Mouse (Mus musculus): ENCODE measurements at regions not wholly inside any gene's neighbourhood (a gene's known extent, or its start where the extent isn't known, plus 50 kb on each side); places are given as distances from the start of the nearest gene placed in this dataset.
A peak's percentile ranks its signal among the peaks of the same experiment; 100 is the strongest.

DNA sequence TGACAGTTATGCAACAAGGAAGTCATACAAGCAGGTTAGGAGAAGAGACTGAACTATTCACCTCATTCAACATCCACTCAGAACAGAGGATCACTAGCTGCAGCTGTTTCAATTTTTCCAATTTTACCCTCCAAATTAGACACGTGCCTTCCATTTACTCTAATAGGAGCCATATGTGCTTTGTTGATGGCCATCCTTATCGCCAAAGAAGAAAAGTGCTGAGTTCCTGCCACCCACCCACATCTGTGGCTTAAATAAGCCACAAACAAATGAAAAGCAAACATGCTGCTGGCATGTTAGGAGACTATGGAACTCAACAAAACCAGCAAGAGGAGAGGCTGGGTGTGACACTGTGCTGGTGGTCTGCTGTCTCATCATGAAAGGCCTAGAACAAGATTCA lies 1786.1 kb downstream of the 9330182O14Rik start:
- H3K36me3 ChIP-seq (replicated peaks; ENCODE audit: insufficient read depth, low read length), result no peaks in the 10 kb centered on the region
- no peaks in the 10 kb centered on the region for H3K27me3 ChIP-seq (ENCODE audit: insufficient read depth, low read length)
- no peak overlapping the region for H3K4me2 ChIP-seq (ENCODE audit: low read depth, low read length)
- ATAC-seq (no peak), DNase-seq (no peak)
- 0 out of 2 replicates have a peak, but pooled peaks cover 5% of the 10 kb centered on the region for H3K4me1 ChIP-seq (ENCODE audit: insufficient read depth)
- TF ChIP-seq CTCF (IDR thresholded peaks at IDR 0.05; ENCODE audit: low read depth) (no peak), EP300 (IDR thresholded peaks at IDR 0.05; ENCODE audit: low read depth) (no peak)
- no peak overlapping the region for H3K9ac ChIP-seq (replicated peaks)
- H3K9me3 ChIP-seq (ENCODE audit: low read length), result no peaks in the 10 kb centered on the region
- WGBS (ENCODE audit: insufficient replicate concordance), result 78% methylated on average over 2 of the region's 2 CpGs
- H3K27ac ChIP-seq (ENCODE audit: low read depth), result no peak overlapping the region
- H3K4me3 ChIP-seq (ENCODE audit: low read depth, low read length), result no peak overlapping the region

DNA sequence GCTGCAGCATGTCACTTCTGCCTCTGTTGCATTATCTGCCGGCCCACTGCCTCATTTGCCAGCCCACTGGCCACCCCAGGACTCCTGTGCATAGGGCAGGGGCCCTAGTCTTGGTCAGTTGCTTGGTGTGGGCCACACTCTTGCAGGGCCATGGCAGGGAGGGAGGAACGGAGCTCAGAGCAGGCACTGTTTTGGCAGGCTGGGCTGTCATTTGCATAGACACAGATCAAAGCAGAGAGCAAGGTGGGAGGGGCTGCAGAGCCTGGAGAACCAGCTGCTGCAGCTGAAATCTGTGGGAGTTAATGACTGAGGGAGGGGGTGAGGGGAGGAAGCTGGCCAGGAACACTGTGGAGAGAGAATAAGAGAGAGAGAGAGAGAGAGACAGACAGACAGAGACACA lies 1802.5 kb downstream of the 9330182O14Rik start:
- no peak overlapping the region for H3K4me2 ChIP-seq (ENCODE audit: low read depth, low read length)
- no peak for TF ChIP-seq CTCF (IDR thresholded peaks at IDR 0.05; ENCODE audit: low read depth)
- no peak for TF ChIP-seq EP300 (IDR thresholded peaks at IDR 0.05; ENCODE audit: low read depth)

DNA sequence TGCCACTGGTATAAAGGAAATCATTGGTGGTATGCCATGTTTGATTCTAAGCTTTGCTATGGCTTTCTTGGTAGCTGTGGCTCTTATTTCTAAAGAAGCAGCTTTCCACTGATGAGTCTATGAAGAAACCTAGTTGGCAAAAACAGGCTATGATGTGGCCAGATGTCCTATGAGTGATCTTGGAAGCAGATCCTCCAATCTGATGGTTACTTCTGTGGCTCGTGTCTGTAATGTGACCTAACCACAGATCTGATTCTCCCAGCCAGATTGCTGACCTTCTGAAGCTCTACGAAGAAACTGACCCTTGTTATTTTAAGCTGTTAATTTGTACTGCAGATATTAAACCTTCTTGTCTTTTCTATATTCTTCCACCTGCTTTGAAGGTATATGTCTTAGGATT lies 1811.1 kb downstream of the 9330182O14Rik start:
- H3K9ac ChIP-seq (replicated peaks), result no peak overlapping the region
- H3K9me3 ChIP-seq (ENCODE audit: low read length), result no peaks in the 10 kb centered on the region
- 0 out of 2 replicates have a peak, but pooled peaks cover 4% of the 10 kb centered on the region for H3K4me1 ChIP-seq (ENCODE audit: insufficient read depth)
- TF ChIP-seq EP300 (IDR thresholded peaks at IDR 0.05; ENCODE audit: low read depth), result no peak
- TF ChIP-seq CTCF (IDR thresholded peaks at IDR 0.05; ENCODE audit: low read depth), result no peak
- no peak overlapping the region for H3K4me2 ChIP-seq (ENCODE audit: low read depth, low read length)
- WGBS (ENCODE audit: insufficient replicate concordance), result 78% methylated on average over 2 of the region's 2 CpGs
- H3K27ac ChIP-seq (ENCODE audit: low read depth), result no peak overlapping the region
- no peak for DNase-seq
- H3K27me3 ChIP-seq (ENCODE audit: insufficient read depth, low read length), result no peaks in the 10 kb centered on the region
- no peak for ATAC-seq
- H3K36me3 ChIP-seq (replicated peaks; ENCODE audit: insufficient read depth, low read length), result no peaks in the 10 kb centered on the region
- no peak overlapping the region for H3K4me3 ChIP-seq (ENCODE audit: low read depth, low read length)

More for the DNA sequence above, 1802.5 kb downstream of the 9330182O14Rik start:
- Histone ChIP-seq H3K36me3 (replicated peaks; ENCODE audit: insufficient read depth, low read length) (no peaks in the 10 kb centered on the region), H3K27ac (ENCODE audit: low read depth) (no peak overlapping the region), H3K4me1 (ENCODE audit: insufficient read depth) (no peaks in the 10 kb centered on the region), H3K27me3 (ENCODE audit: insufficient read depth, low read length) (no peaks in the 10 kb centered on the region), H3K9ac (replicated peaks) (no peak overlapping the region), H3K4me3 (ENCODE audit: low read depth, low read length) (no peak overlapping the region), H3K9me3 (ENCODE audit: low read length) (no peaks in the 10 kb centered on the region)
- ATAC-seq (no peak), DNase-seq (no peak)
- 64% methylated on average over 2 of the region's 2 CpGs for WGBS (ENCODE audit: insufficient replicate concordance)

DNA sequence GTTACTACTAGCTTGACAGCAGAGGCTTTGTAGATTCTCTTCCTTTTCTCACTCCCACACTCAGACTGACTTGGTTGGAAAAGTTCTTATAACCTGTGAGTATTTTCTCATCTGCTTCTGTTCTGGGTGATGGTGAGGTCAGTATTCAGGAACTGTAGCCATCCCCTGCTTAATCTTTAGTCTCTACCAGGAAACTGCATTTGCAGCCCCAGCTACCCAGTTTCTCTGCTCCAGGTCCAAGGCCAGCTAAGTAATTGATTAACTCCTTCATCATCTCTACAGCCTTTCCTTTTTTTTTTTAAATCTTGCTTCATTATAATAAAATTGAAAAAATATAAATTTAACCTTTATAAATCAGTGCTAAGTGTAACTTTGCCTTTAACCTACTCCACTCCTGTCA lies 1813.7 kb downstream of the 9330182O14Rik start:
- Histone ChIP-seq H3K9me3 (ENCODE audit: low read length) (no peaks in the 10 kb centered on the region), H3K27ac (ENCODE audit: low read depth) (no peak overlapping the region), H3K4me2 (ENCODE audit: low read depth, low read length) (no peak overlapping the region), H3K4me1 (ENCODE audit: insufficient read depth) (0 out of 2 replicates have a peak, but pooled peaks cover 4% of the 10 kb centered on the region), H3K9ac (replicated peaks) (no peak overlapping the region), H3K4me3 (ENCODE audit: low read depth, low read length) (no peak overlapping the region), H3K27me3 (ENCODE audit: insufficient read depth, low read length) (no peaks in the 10 kb centered on the region), H3K36me3 (replicated peaks; ENCODE audit: insufficient read depth, low read length) (no peaks in the 10 kb centered on the region)
- no peak for DNase-seq
- no peak for ATAC-seq
- no peak for TF ChIP-seq CTCF (IDR thresholded peaks at IDR 0.05; ENCODE audit: low read depth)

DNA sequence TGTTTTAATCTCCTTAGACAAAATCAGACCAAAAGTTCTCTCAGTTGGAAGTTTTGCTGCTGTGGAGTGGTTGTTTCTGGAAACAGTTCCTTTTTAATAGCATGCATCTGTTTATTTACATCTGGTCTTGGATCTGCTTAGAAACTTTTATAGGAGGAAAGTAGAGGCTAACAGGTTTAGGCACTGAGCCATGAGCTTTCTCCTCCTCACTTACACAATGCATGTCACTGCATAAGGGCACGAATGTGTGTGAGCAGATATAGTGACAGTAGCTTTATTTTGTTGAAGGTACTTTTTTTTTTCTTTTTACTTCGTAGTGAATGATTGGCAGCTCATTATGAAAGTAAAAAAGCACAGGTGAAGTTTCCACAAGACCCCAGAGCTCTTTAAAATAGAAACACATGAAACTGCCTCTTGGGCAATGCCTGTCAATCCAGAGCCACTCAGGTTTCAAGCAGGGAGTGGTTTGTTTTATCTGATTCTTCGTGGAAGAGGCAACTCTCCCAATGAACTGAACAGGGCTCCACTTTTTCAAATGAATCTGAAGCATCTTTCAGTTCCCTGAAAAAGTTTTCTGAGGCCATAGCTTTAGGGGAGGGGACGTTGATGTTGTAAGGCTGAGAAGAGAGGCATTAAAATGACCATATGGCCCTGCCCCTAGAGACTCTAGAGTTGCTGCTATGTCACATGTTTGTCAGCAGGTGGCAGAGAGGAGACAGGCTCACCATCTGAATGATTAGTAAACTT lies 1814.4 kb downstream of the 9330182O14Rik start:
- WGBS (ENCODE audit: insufficient replicate concordance), result 25% methylated on average over 4 of the region's 4 CpGs
- H3K9me3 ChIP-seq (ENCODE audit: low read length), result no peaks in the 10 kb centered on the region
- H3K4me2 ChIP-seq (ENCODE audit: low read depth, low read length), result 0 out of 2 replicates have a peak overlapping the region, but pooled peaks have one; percentile 30
- ATAC-seq (peak; percentile 76), DNase-seq (no peak)
- no peaks in the 10 kb centered on the region for H3K27me3 ChIP-seq (ENCODE audit: insufficient read depth, low read length)
- no peak overlapping the region for H3K4me3 ChIP-seq (ENCODE audit: low read depth, low read length)
- H3K36me3 ChIP-seq (replicated peaks; ENCODE audit: insufficient read depth, low read length), result no peaks in the 10 kb centered on the region
- H3K9ac ChIP-seq (replicated peaks), result no peak overlapping the region
- TF ChIP-seq EP300 (IDR thresholded peaks at IDR 0.05; ENCODE audit: low read depth) (no peak), CTCF (IDR thresholded peaks at IDR 0.05; ENCODE audit: low read depth) (peak; percentile 74)
- H3K4me1 ChIP-seq (ENCODE audit: insufficient read depth), result 0 out of 2 replicates have a peak, but pooled peaks cover 4% of the 10 kb centered on the region
- no peak overlapping the region for H3K27ac ChIP-seq (ENCODE audit: low read depth)

DNA sequence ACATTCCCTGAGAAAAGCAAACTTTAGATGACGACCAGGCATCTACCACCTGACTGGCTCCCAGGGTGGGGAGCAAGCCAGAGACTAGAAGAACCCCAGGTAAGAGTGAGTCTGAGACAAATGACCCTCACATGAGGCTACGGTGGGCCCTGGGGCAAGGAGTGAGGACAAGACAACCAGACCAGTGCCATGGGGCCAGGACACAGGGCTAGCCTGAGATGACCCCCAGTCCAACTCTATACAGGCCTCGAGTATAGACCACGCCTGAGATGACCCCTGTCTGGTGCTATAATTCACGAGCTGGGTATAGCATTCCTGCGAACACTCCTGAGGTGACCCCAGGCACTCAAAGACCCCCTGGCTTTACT lies 1814.9 kb downstream of the 9330182O14Rik start:
- ATAC-seq (no peak), DNase-seq (no peak)
- TF ChIP-seq CTCF (IDR thresholded peaks at IDR 0.05; ENCODE audit: low read depth), result no peak
- TF ChIP-seq EP300 (IDR thresholded peaks at IDR 0.05; ENCODE audit: low read depth), result no peak
- Histone ChIP-seq H3K27me3 (ENCODE audit: insufficient read depth, low read length) (no peaks in the 10 kb centered on the region), H3K4me3 (ENCODE audit: low read depth, low read length) (no peak overlapping the region), H3K36me3 (replicated peaks; ENCODE audit: insufficient read depth, low read length) (no peaks in the 10 kb centered on the region), H3K4me2 (ENCODE audit: low read depth, low read length) (no peak overlapping the region), H3K9ac (replicated peaks) (no peak overlapping the region), H3K9me3 (ENCODE audit: low read length) (no peaks in the 10 kb centered on the region), H3K27ac (ENCODE audit: low read depth) (no peak overlapping the region), H3K4me1 (ENCODE audit: insufficient read depth) (0 out of 2 replicates have a peak, but pooled peaks cover 4% of the 10 kb centered on the region)
- WGBS (ENCODE audit: insufficient replicate concordance), result 61% methylated on average over 6 of the region's 6 CpGs

Measured in liver, postnatal 0 days (tissue).